Mouse (Mus musculus) lung, embryonic 15.5 days (tissue): Measurements from ENCODE around the gene Pcgf1. TPM values are rescaled to one million over a fixed set of nuclear protein-coding genes. Genes with fewer than 3 reads are reported as not detected.

Experiments used
- ATAC-seq: fragments of 200-750 bp; cut with Nextera tagmentation; 2 replicates; pipeline ENCODE4 v1.8.0; 2017; ENCODE audit warnings: moderate number of reproducible peaks, borderline replicate concordance; ENCODE audit not compliant: low FRiP score, low TSS enrichment; ENCODE audit errors: extremely low read depth
- H3K27ac ChIP-seq: fragments of 300-500 bp; sonication (generic); 2 replicates; pipeline ENCODE4 v1.5.1; 2015; ENCODE audit warnings: moderate library complexity, mild to moderate bottlenecking, inconsistent platforms
- H3K27me3 ChIP-seq: fragments of 300-500 bp; sonication (generic); 2 replicates; pipeline ENCODE4 v1.6.1; 2015; ENCODE audit warnings: inconsistent platforms
- H3K36me3 ChIP-seq: fragments of 300-500 bp; sonication (generic); 2 replicates; pipeline ENCODE4 v1.6.1; 2015; ENCODE audit warnings: inconsistent platforms
- H3K4me1 ChIP-seq: fragments of 300-500 bp; sonication (generic); 2 replicates; pipeline ENCODE4 v1.6.1; 2015; ENCODE audit warnings: inconsistent platforms
- H3K4me2 ChIP-seq: fragments of 300-500 bp; sonication (generic); 2 replicates; pipeline ENCODE4 v1.6.1; 2015; ENCODE audit warnings: inconsistent platforms, mild to moderate bottlenecking, moderate library complexity
- H3K4me3 ChIP-seq: fragments of 300-500 bp; sonication (generic); 2 replicates; pipeline ENCODE4 v1.5.1; 2015; ENCODE audit warnings: mild to moderate bottlenecking, inconsistent platforms
- H3K9ac ChIP-seq: fragments of 300-500 bp; sonication (generic); 2 replicates; pipeline ENCODE4 v1.6.1; 2015; ENCODE audit warnings: inconsistent platforms
- H3K9me3 ChIP-seq: fragments of 300-500 bp; sonication (generic); 2 replicates; pipeline ENCODE4 v1.6.1; 2016; ENCODE audit warnings: inconsistent platforms
- WGBS: fragments of 180-500 bp; shearing (Covaris S2); methylation state at CpG from one replicate; pipeline ENCODE4 v1.1.7; 2015; 5-methylcytosine and 5-hydroxymethylcytosine counted together
- polyA plus RNA-seq: library from polyadenylated mRNA; unstranded; fragments of >200 nt; fragmentation: Nextera tagmentation; extraction: Ambion mirVana; gene quantifications from 2 replicates; pipeline ENCODE4 v1.2.1, GENCODE M21; 2015

Pcgf1 gene
- polyA plus RNA-seq, 1 experiment from 2014 or later: 31.2 TPM

- Histone ChIP-seq H3K4me2 (no peak overlapping the region), H3K9ac (no peak overlapping the region), H3K4me1 (peaks cover 10% of the 10 kb centered on the region), H3K27me3 (no peaks in the 10 kb centered on the region), H3K27ac (no peak overlapping the region), H3K9me3 (no peaks in the 10 kb centered on the region), H3K36me3 (no peaks in the 10 kb centered on the region), H3K4me3 (no peak overlapping the region)
- ATAC-seq: no peak
- WGBS: 46% methylated on average over 6 of the region's 6 CpGs
Observed at GRCm38 (mm10) chr6:83043561-83043960, 34.1 kb upstream of the Pcgf1 start.

- no peak for ATAC-seq
- no peaks in the 10 kb centered on the region for H3K9me3 ChIP-seq
- WGBS: 84% methylated on average over 5 of the region's 5 CpGs
Observed at GRCm38 (mm10) chr6:83043993-83044392, 33.7 kb upstream of the Pcgf1 start.

GRCm38 (mm10) chr6:83044742-83045141 is 32.9 kb upstream of the Pcgf1 start:
- no peak for ATAC-seq
- Histone ChIP-seq H3K27ac (no peak overlapping the region), H3K9me3 (no peaks in the 10 kb centered on the region), H3K4me2 (no peak overlapping the region), H3K27me3 (no peaks in the 10 kb centered on the region), H3K36me3 (no peaks in the 10 kb centered on the region), H3K9ac (no peak overlapping the region), H3K4me3 (no peak overlapping the region), H3K4me1 (peaks cover 6% of the 10 kb centered on the region; the same call in 1 of the 2 replicates)
- 67% methylated on average over 9 of the region's 9 CpGs for WGBS

More at GRCm38 (mm10) chr6:83043993-83044392, 33.7 kb upstream of the Pcgf1 start:
- no peak overlapping the region for H3K9ac ChIP-seq
- H3K27me3 ChIP-seq: no peaks in the 10 kb centered on the region
- H3K36me3 ChIP-seq: no peaks in the 10 kb centered on the region
- no peak overlapping the region for H3K4me3 ChIP-seq
- no peak overlapping the region for H3K27ac ChIP-seq
- no peak overlapping the region for H3K4me2 ChIP-seq
- peaks cover 6% of the 10 kb centered on the region; the same call in 1 of the 2 replicates for H3K4me1 ChIP-seq

GRCm38 (mm10) chr6:83049367-83049766 is 28.3 kb upstream of the Pcgf1 start:
- Histone ChIP-seq H3K27ac (no peak overlapping the region), H3K9ac (no peak overlapping the region), H3K4me1 (peaks cover 16% of the 10 kb centered on the region), H3K9me3 (no peaks in the 10 kb centered on the region), H3K4me2 (no peak overlapping the region), H3K27me3 (no peaks in the 10 kb centered on the region), H3K36me3 (peaks cover 14% of the 10 kb centered on the region), H3K4me3 (no peak overlapping the region)
- ATAC-seq: no peak
- 70% methylated on average over 10 of the region's 10 CpGs for WGBS

DNA sequence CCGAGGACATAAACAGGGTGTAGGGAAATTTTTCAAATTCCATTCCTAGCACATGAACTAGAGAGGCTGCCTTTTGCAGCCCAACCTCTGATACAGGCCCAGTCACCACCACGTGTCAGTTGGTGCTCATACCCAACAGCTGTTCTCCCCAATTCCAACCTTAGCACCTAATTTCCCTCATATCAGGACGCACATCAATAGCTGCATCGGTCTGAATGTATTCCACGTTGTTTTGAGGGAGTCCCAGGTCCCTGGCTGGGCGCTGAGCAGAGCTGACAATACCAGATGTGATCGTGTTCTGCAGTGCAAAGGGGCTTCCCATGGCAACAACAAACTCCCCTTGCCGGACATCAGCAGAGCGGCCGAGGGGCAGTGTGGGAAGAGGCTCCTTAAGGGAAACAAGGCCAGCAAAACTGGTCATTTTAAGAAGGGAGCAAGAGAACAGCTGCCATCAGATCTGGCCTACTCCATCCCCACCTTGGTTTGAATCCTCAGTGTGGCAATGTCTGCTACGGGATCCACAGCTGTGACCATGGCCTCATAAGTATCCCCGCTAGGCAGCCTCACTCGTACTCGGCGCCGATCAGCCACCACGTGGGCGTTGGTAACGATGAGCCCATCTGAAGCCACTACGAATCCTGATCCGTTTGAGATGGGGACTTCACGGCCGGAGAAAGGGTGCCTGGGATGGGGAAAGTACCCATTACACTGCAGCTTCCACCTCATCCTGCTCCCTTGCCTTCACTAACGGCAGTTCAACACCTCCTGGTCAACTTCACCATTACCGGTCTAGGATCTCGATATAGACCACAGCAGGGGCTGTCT is 24.3 kb upstream of the Pcgf1 start:
- Histone ChIP-seq H3K9ac (peak overlapping the region; percentile 82), H3K4me3 (peak overlapping the region; percentile 91), H3K27ac (peak overlapping the region; percentile 85), H3K27me3 (no peaks in the 10 kb centered on the region), H3K9me3 (no peaks in the 10 kb centered on the region), H3K36me3 (peaks cover 28% of the 10 kb centered on the region), H3K4me1 (peaks cover 26% of the 10 kb centered on the region), H3K4me2 (peak overlapping the region; percentile 86)
- WGBS: 2% methylated on average over 26 of the region's 26 CpGs
- no peak for ATAC-seq

DNA sequence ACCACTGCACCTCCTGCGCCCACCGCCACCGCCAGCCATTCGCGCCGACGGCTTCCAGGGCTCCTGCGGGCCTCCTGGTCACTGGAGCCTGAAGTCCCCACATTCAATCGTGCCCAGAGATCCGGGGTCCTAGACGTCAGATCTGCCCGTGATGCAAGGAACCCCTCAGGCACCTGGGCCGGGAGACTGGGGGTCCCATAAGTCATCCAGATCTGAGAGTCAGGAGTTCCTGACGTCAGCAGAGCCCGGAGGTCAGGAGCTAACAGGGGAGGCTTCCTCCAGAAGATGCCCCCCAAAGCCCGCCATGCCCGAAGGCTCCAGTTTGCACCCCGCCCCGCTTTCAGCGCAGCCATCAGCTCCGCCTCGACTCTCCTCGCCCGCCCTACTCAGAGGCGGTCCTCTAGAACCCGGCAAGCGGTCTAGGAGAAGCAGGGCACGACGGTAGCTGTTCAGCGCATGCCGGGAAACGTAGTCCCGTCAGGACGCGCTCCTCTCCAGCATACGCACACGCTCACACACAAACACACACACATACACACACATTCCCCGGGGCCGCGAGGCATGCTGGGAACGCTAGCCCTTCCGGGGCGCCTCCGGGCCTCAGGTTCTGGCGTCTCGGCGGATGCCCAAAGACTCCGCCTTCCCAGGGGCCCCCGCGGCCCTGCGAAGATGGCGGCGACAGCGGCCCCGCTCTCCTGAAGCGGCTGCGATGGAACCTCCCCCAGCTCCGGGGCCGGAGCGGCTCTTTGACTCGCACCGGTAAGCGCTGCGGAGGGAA is 23.4 kb upstream of the Pcgf1 start, which contains the start of gene Aup1:
Aup1 (plus strand) TSS at position 448 of the 778 bp plus-strand sequence.
- under 1% methylated on average over 64 of the region's 64 CpGs for WGBS
- no peaks in the 10 kb centered on the region for H3K27me3 ChIP-seq
- H3K27ac ChIP-seq: peak within 1 kb of the TSS; percentile 85
- H3K9ac ChIP-seq: peak within 1 kb of the TSS; percentile 85
- ATAC-seq: peak; percentile 97
- peak within 1 kb of the TSS; percentile 91 for H3K4me3 ChIP-seq
- no peaks in the 10 kb centered on the region for H3K9me3 ChIP-seq
- peaks cover 28% of the 10 kb centered on the region for H3K36me3 ChIP-seq
- H3K4me2 ChIP-seq: peak within 1 kb of the TSS; percentile 86
- peaks cover 26% of the 10 kb centered on the region for H3K4me1 ChIP-seq

DNA sequence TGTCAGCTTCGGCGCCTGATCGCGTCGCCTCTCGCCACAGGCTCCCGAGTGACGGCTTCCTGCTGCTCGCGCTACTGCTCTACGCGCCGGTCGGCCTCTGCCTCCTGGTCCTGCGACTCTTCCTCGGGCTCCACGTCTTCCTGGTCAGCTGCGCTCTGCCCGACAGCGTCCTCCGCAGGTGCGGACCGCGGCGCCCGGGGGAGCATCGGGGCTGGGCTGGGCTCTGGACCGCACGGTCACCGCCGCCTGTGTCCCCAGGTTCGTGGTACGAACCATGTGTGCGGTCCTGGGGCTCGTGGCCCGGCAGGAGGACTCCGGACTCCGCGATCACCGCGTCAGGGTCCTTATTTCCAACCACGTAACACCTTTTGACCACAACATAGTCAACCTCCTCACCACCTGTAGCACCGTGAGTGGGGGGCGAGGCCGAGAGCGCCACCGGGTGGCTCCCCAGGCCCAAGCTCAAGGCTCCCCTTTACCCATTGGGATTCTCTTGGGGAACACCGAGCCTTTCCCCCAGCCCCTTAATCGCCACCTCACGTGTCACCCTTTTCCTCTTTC is 22.7 kb upstream of the Pcgf1 start, which contains the start of gene Htra2:
Htra2 (minus strand) TSS at position 403 of the 561 bp plus-strand sequence.
- WGBS: under 1% methylated on average over 50 of the region's 50 CpGs
- peaks cover 28% of the 10 kb centered on the region for H3K36me3 ChIP-seq
- H3K4me1 ChIP-seq: peaks cover 26% of the 10 kb centered on the region
- H3K9ac ChIP-seq: peak within 1 kb of the TSS; percentile 85
- H3K4me3 ChIP-seq: peak within 1 kb of the TSS; percentile 91
- H3K9me3 ChIP-seq: no peaks in the 10 kb centered on the region
- peak within 1 kb of the TSS; percentile 86 for H3K4me2 ChIP-seq
- ATAC-seq: peak; percentile 32
- H3K27ac ChIP-seq: peak within 1 kb of the TSS; percentile 85
- no peaks in the 10 kb centered on the region for H3K27me3 ChIP-seq

- no peak for ATAC-seq
- peaks cover 17% of the 10 kb centered on the region for H3K27me3 ChIP-seq
- no peak within 1 kb of the TSS for H3K27ac ChIP-seq
- H3K4me2 ChIP-seq: no peak within 1 kb of the TSS
- peaks cover 18% of the 10 kb centered on the region for H3K4me1 ChIP-seq
- no peaks in the 10 kb centered on the region for H3K9me3 ChIP-seq
- H3K4me3 ChIP-seq: no peak within 1 kb of the TSS; the same call in 1 of the 2 replicates
- no peak within 1 kb of the TSS for H3K9ac ChIP-seq
- peaks cover 14% of the 10 kb centered on the region for H3K36me3 ChIP-seq
- 40% methylated on average over 3 of the region's 3 CpGs for WGBS
Observed at GRCm38 (mm10) chr6:83057790-83058189, 19.9 kb upstream of the Pcgf1 start, which contains the start of gene Dqx1. Gene Dqx1 (plus strand): TSS chr6:83057844.

- Histone ChIP-seq H3K36me3 (peaks cover 14% of the 10 kb centered on the region), H3K4me1 (peaks cover 10% of the 10 kb centered on the region), H3K9me3 (no peaks in the 10 kb centered on the region), H3K9ac (no peak overlapping the region), H3K4me2 (no peak overlapping the region), H3K27me3 (peaks cover 26% of the 10 kb centered on the region), H3K27ac (no peak overlapping the region), H3K4me3 (no peak overlapping the region)
- 82% methylated on average over 2 of the region's 2 CpGs for WGBS
- no peak for ATAC-seq
Observed at GRCm38 (mm10) chr6:83058725-83059124, 18.9 kb upstream of the Pcgf1 start.

- H3K4me1 ChIP-seq: peaks cover 22% of the 10 kb centered on the region
- H3K4me3 ChIP-seq: no peak overlapping the region
- H3K27ac ChIP-seq: no peak overlapping the region
- WGBS: 26% methylated on average over 8 of the region's 8 CpGs
- H3K27me3 ChIP-seq: peaks cover 99% of the 10 kb centered on the region
- no peak for ATAC-seq
- H3K9ac ChIP-seq: no peak overlapping the region
- no peak overlapping the region for H3K4me2 ChIP-seq
- H3K9me3 ChIP-seq: no peaks in the 10 kb centered on the region
- no peaks in the 10 kb centered on the region for H3K36me3 ChIP-seq
Observed at GRCm38 (mm10) chr6:83065995-83066394, 11.7 kb upstream of the Pcgf1 start.

DNA sequence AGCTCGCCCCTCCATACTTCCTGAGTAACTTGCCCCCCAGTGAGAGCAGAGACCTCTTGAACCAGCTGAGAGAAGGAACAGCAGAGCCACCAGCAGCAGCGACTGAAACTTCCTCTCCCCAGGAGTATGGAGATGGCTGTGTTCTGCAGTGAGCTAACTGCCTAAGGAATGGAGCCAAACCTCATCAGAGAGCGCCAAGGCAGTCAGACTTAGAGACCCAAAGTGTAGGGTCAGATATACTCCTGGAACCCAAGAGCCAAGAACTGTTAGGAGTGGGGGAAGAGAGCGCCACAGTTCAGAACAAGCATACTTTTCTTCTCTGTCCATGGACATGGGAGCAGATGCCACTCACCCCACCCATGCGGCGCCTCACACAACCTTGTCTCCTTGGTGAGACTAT is 11.2 kb upstream of the Pcgf1 start:
- no peaks in the 10 kb centered on the region for H3K9me3 ChIP-seq
- peaks cover 25% of the 10 kb centered on the region for H3K4me1 ChIP-seq
- H3K9ac ChIP-seq: no peak overlapping the region
- no peak overlapping the region for H3K4me3 ChIP-seq
- H3K4me2 ChIP-seq: no peak overlapping the region
- H3K27ac ChIP-seq: no peak overlapping the region
- no peaks in the 10 kb centered on the region for H3K36me3 ChIP-seq
- ATAC-seq: no peak
- WGBS: 22% methylated on average over 6 of the region's 6 CpGs
- H3K27me3 ChIP-seq: peaks cover 100% of the 10 kb centered on the region
